Mouse (Mus musculus) thymus, adult 18-20 months (tissue): ENCODE data around the gene Tmem200b.

ENCODE experiments used
- DNase-seq, 2 experiments: peaks; one replicate each; pipeline ENCODE4 v3.0.0; 2022; ENCODE audit warnings: mixed read lengths in 2 of 2

Tmem200b gene

GRCm38 (mm10) chr4:131911521-131911920 is 10.1 kb upstream of the Tmem200b start:
- no peak for DNase-seq

GRCm38 (mm10) chr4:131913526-131913925 is 8.0 kb upstream of the Tmem200b start:
- no peak for DNase-seq

DNA sequence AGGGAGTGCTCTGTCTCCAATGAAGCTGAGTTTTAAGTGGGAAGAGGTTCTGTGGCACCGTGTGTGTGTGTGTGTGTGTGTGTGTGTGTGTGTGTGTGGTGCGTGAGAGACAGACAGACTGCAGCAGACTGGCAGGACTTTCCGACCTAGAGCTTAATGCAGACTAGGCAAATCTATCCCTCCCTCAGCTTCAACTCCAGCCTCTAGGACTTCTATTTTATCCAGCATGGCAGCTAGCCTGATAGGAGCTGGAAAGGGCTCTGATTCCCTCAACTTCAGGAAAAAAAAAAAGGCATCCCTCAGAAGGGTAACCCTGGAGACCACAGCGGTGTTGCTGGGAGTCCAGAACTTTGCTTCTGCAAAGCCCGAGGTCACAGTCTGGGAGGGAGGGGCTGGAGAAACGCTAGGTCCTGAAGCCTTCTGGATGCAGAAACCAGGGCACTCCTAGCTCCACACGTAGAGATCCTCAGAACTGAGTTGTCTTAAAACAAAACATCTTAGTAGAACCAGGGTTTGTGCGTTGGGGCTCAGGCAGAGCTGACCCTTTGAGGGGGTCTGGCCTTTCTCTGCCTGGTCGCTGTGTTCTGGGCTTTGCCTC is 7.4 kb upstream of the Tmem200b start:
- no peak for DNase-seq

DNA sequence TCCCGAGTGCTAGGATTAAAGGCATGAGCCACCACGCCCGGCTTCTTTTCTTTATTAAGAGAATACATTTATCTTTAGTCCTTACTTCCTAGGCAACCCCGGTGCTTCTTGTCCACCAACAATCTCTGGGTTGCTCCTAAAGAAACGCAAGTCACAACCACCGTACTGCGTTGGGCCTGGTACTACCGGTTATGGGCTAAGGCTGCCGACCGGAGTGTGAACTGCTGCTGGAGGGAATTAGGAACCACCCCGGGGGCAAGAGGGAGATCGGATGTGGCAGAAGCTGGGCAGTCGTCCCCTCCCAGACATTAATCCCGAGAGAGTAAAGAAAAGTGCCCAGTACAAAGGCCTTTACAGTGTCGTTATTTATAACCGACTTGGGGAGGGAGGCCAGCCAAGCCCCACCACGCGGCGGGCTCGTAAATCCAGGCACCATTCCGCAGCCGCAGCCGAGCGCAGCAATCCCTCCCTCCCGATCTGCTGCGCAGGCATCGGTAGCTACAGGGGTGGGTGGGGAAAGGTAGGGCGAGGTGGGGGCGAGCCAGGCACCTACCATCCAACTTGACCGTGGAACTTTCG is 6.6 kb upstream of the Tmem200b start:
- no peak for DNase-seq

DNA sequence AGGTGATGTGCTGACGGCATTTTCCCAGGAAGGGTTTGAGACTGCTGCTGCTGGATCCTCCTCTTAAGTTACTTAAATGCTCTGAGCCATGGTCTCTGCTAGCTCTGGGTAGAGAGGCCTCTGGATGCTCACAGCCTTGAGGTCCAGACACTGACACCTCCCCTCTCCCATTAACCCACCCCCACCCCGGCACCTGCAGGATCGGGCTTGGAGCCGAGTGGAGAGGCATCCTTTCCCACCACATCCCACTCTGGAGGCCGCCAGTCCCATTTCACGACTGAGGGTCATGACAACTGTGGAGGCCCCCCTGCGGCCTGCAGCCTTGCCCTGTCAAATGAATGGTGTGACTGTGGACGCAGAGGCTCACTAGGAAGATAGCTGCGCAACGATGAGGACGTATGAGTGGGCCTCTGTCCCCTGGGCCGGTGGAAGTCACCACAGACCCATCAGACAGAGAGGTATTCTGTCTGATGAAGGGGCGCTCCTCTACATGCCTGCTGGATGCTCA is 5.7 kb upstream of the Tmem200b start:
- DNase-seq, result no peak

GRCm38 (mm10) chr4:131916425-131916824 is 5.1 kb upstream of the Tmem200b start:
- DNase-seq, result peak; percentile 49 to 55

DNA sequence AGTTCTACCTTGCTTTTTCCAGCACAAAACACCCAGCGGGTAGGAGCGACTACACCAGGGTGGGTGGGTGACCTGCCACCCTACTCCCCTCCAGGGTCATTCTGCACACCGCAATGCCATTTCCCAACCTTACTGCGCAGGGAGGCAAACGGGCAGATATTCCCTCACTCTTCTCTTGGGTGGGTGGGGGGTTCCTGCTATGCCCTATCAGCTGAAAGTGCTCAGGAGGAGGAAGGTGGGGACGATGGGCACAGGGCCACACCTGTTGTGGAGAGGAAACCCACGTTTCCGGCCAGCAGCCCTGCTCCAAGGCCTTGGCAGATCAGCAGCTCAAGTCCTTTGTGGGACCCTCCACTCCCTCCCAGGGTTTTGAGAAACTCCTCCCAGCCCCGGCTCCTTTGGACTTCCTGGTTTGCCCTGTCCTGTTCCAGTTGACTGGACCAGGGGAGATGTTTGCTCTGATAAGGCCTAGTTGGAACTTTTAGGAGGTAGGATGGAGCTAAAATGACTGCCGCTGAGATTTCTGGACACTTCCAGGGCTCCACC is 4.5 kb upstream of the Tmem200b start:
- no peak for DNase-seq

DNA sequence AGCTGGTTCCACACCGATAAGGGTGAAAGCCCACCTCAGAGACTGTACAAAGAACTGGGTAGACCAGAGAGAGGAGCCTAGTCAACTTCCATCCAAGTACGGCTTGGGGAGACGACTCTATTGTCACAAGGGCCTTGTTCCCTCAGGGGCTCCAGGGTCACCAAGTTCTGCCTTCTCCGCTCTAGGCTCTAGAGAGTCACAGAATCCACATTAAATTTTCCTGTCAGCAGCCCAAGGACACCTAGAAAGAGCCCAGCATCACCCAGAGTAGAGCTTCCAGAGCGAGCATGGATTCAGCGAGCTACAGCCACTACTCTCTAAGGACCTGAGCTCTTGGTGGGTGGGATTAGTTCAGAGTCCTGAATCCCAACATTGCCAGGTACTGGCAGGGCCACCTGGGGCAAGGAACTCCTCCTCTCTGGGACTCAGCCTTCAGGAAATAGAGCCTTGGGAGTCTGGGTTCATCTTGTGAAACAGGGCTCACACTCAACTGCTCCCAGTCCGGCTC is 3.5 kb upstream of the Tmem200b start:
- DNase-seq, result no peak

- DNase-seq, result no peak
Measured at GRCm38 (mm10) chr4:131918711-131919500, 2.7 kb upstream of the Tmem200b start.

DNA sequence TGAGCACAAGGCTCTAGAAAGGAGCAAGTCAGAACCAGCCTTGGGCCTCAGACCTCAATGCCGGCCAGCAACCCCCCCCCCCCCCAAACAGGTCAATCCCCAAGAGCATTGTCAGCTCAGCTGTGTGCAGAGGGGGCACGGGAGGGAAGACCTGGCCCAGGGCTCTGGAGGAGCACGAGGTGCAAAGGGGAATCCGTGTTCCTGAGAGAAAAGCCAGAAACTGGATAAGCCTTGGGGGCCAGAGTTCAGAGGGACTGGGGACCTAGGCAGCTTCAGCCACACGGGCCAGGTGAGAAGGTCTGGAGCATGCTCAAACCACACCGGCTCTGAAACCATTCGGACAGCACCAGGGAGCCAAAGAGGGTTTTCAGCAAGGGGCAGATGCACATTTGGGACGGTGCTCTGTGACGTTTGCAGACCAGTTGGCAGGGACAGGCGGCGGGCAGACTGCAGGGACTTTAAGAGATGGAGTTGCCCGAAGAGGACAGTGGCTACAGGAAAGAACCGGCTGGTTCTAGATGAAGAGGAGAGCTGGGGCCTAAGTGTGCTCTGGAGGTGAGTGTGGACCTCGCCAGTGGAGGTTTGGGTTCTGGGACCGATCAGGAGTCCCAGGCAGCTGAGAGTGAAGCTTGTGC is 1.9 kb upstream of the Tmem200b start:
- no peak for DNase-seq

- no peak for DNase-seq
Measured at GRCm38 (mm10) chr4:131920141-131920594, 1.4 kb upstream of the Tmem200b start.

- DNase-seq, result no peak
Measured at GRCm38 (mm10) chr4:131920595-131921351, 798 bp upstream of the Tmem200b start.

DNA sequence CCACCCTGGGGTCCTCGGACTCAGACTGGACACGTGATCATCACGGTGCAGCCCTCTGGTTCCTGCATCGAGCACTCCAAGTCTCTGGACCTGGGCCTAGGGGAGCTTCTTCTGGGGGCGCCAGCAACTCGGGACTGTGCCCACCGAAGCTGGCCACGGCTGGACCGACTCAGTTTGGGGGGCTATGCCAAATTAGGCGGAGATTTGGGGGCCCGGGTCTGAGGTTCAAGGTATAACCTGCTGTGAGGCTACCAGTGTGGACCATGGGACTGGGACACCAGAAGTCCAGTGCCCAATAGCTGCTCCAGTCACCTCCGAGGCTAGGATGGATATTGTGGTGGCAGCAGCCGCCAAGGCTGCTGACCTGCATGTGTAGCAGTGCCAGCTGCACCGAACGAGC is 833 bp downstream of the Tmem200b start:
- no peak for DNase-seq

DNA sequence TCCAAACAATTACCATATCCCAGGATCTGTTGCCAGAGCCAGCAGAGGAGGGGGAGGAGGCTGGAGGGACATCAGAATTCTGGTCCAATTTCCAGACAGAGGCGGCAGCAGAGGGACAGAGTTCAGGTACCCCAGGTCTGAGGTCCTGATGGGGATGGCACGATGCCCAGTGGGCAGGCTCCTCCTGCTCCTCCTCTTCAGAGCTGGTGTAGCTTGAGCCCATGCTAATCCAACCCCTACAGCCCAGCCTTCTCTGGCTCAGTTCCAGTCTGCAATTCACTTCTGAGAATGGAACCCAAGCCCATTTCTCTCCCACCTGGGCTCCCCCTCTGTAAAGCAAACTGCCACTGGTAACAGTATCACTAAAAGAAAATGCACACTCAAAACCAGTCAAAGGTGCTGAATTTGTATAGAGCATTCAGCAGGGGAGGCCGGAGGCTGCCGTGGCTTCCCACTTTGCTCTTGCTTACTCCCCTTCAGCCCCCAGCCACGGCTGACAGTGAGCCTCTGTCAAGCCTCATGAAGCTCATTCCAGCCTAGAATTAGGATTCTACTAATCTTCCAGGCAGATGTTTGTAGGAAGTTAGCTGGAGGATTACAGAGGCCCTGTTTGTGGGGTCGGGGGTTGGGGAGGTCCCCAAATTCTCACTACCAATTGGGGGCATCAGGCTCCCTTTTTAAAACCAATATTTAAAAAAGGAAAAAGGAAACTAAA is 2.7 kb downstream of the Tmem200b start:
- no peak for DNase-seq

DNA sequence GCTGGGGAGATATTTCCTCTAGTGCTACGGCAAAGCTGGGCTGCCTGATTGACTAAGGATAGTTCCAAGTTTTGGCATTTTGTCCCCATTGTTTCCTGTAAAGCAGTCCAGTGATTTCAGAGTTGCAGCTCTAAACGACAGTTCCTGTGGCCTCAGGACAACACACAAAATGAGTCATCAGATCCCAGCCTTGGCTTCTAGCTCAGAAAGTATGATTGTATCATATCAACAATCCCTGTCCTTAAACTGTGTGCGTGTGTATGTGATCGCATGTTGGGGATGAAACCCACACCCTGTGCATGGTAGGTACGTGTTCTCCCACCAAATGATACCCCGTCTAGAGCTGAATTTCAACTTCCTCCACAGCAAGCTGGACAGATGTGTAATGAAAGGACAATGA is 7.6 kb downstream of the Tmem200b start:
- DNase-seq, result no peak

DNA sequence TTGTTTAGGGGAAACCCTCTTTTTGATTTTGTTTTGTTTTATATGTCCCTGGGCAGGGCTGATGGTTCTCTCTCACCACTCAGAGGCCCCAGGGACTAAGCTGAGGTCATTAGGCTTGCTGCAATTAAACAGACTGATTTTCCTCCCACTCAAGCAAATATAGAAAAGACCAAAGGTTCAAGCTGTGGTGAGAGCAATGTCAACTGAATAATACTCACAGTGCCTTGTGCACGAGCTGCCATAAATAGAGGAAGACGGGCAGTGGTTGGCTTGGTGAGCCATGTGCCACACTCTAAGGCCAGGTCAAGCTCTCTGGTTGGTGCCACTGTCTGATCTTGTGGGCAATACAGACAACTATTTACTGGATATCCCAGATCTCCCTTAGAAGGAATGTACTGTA is 17.9 kb downstream of the Tmem200b start:
- no peak for DNase-seq

GRCm38 (mm10) chr4:131940846-131941245 is 19.3 kb downstream of the Tmem200b start:
- DNase-seq, result no peak

- DNase-seq, result no peak
Measured at GRCm38 (mm10) chr4:131947848-131948247, 26.3 kb downstream of the Tmem200b start.

DNA sequence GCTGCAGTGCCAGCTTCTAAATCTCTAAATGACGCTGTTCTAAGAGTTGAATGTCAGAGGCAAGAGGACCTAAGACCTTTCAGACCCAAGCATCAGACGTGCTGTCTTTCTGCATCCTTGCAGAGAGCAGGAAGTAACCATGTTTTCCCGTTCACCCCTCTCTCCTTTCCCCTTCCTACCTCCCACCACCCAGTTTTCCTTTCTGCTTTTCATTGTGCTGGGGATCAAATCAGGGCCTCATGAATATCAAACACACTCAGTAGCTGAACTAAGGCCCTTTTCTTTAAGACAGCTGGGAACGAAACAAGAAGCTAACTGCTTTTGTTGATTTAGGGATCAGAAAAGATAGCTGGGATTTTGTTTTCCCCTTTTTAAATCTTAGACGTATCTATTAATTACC is 28.3 kb downstream of the Tmem200b start:
- no peak for DNase-seq

GRCm38 (mm10) chr4:131950657-131951056 is 29.1 kb downstream of the Tmem200b start:
- DNase-seq, result no peak

- DNase-seq, result no peak
Measured at GRCm38 (mm10) chr4:131957161-131957560, 35.6 kb downstream of the Tmem200b start.
